Mouse (Mus musculus) MEL (cell line): ENCODE results near the gene Cdk12.

Experiments
- EP300 ChIP-seq, 2 experiments: IDR thresholded peaks; 2 replicates each; pipeline ENCODE4 v1.6.1; 2011; ENCODE audit warnings: improper control_type of control experiment in 2 of 2, low read length in 2 of 2, low read depth in 1 of 2, mild to moderate bottlenecking in 1 of 2
- ETS1 ChIP-seq: IDR thresholded peaks from 2 replicates; pipeline ENCODE4 v1.6.1; 2012; ENCODE audit warnings: low read depth, mild to moderate bottlenecking, inconsistent platforms, low read length, improper control_type of control experiment, moderate library complexity
- TCF12 ChIP-seq: IDR thresholded peaks from 2 replicates; pipeline ENCODE4 v1.6.1; 2014; ENCODE audit warnings: low read depth, mild to moderate bottlenecking, inconsistent platforms, low read length, improper control_type of control experiment, moderate library complexity
- ZNF384 ChIP-seq: IDR thresholded peaks from 2 replicates; pipeline ENCODE4 v1.6.1; 2012; ENCODE audit warnings: low read depth, mild to moderate bottlenecking, inconsistent platforms, low read length, improper control_type of control experiment

GRCm38 (mm10) chr11:98287961-98288360 lies 85.1 kb downstream of the Cdk12 start:
- TF ChIP-seq ETS1 (no peak), TCF12 (no peak), EP300 (IDR thresholded peaks at IDR 0.05; ENCODE audit: low read depth in 1 of 2, low read length in 2 of 2) (no peak), ZNF384 (no peak)
